Mouse (Mus musculus): ENCODE data around the gene Asb5.

- no peak for TF ChIP-seq CTCF (IDR thresholded peaks at IDR 0.05; ENCODE audit: low read depth)
- TF ChIP-seq EP300 (IDR thresholded peaks at IDR 0.05; ENCODE audit: low read depth): no peak
Observed at GRCm38 (mm10) chr8:54505060-54505459, 24.3 kb upstream of the Asb5 start.

Measured in liver, embryonic 14.5 days (tissue).